Mouse (Mus musculus) midbrain, embryonic 14.5 days (tissue): Measurements from ENCODE around the gene AC124502.3. TPM values are rescaled to one million over a fixed set of nuclear protein-coding genes. Genes with fewer than 3 reads are reported as not detected.

ENCODE experiments used
- ATAC-seq: fragments of 200-750 bp; cut with Nextera tagmentation; 2 replicates; pipeline ENCODE4 v1.8.0; 2017; ENCODE audit warnings: moderate number of reproducible peaks, moderate library complexity; ENCODE audit not compliant: low FRiP score, low TSS enrichment
- DNase-seq: peaks from one replicate; pipeline ENCODE4 v3.0.0-alpha.2; 2015
- H3K27ac ChIP-seq: fragments of 300-500 bp; sonication (generic); replicated peaks from 2 replicates; pipeline ENCODE4 v1.5.1; 2014; ENCODE audit warnings: mild to moderate bottlenecking, low read depth, low read length, moderate library complexity
- H3K27me3 ChIP-seq: fragments of 300-500 bp; sonication (generic); 2 replicates; pipeline ENCODE4 v1.6.1; 2014; ENCODE audit warnings: low read length, control low read depth, mixed read lengths; ENCODE audit not compliant: control insufficient read depth, insufficient read depth
- H3K36me3 ChIP-seq: fragments of 300-500 bp; sonication (generic); 2 replicates; pipeline ENCODE4 v1.6.1; 2014; ENCODE audit warnings: low read length, control low read depth; ENCODE audit not compliant: control insufficient read depth, insufficient read depth
- H3K4me1 ChIP-seq: fragments of 300-500 bp; sonication (generic); 2 replicates; pipeline ENCODE4 v1.6.1; 2014; ENCODE audit warnings: mild to moderate bottlenecking, antibody characterized with exemption, low read length, control low read depth; ENCODE audit not compliant: control insufficient read depth, insufficient read depth
- H3K4me2 ChIP-seq: fragments of 300-500 bp; sonication (generic); 2 replicates; pipeline ENCODE4 v1.6.1; 2014; ENCODE audit warnings: mild to moderate bottlenecking, low read length, moderate library complexity
- H3K4me3 ChIP-seq: fragments of 300-500 bp; sonication (generic); replicated peaks from 2 replicates; pipeline ENCODE4 v1.5.1; 2014; ENCODE audit warnings: low read depth, low read length
- H3K9ac ChIP-seq: fragments of 300-500 bp; sonication (generic); replicated peaks from 2 replicates; pipeline ENCODE4 v1.6.1; 2014; ENCODE audit warnings: mild to moderate bottlenecking, low read length, moderate library complexity
- H3K9me3 ChIP-seq: fragments of 300-500 bp; sonication (generic); 2 replicates; pipeline ENCODE4 v1.6.1; 2016; ENCODE audit warnings: low read length, control low read depth, mixed read lengths; ENCODE audit not compliant: control insufficient read depth
- WGBS: fragments of 180-500 bp; shearing (Covaris S2); extraction: QIAGEN DNeasy Blood & Tissue Kit; methylation state at CpG from one replicate; pipeline ENCODE4 v1.1.7; 2014; 5-methylcytosine and 5-hydroxymethylcytosine counted together
- polyA plus RNA-seq: library from polyadenylated mRNA; unstranded; fragments of >200 nt; fragmentation: Nextera tagmentation; extraction: Ambion mirVana; gene quantifications from 2 replicates; pipeline ENCODE4 v1.2.1, GENCODE M21; 2014

Gene AC124502.3
- polyA plus RNA-seq, 1 experiment from 2014 or later, result 1.6 TPM

- Histone ChIP-seq H3K27me3 (peaks cover 37% of the 10 kb centered on the region), H3K4me1 (0 out of 2 replicates have a peak, but pooled peaks cover 4% of the 10 kb centered on the region), H3K4me2 (no peak overlapping the region), H3K4me3 (no peak overlapping the region), H3K9ac (0 out of 2 replicates have a peak overlapping the region, but pooled peaks have one; percentile 9), H3K9me3 (no peaks in the 10 kb centered on the region), H3K36me3 (peaks cover 35% of the 10 kb centered on the region), H3K27ac (no peak overlapping the region)
- ATAC-seq, result no peak
- no peak for DNase-seq
- WGBS, result 6% methylated on average over 17 of the region's 17 CpGs
Observed at GRCm38 (mm10) chr19:5051031-5051430, 12.3 kb downstream of the AC124502.3 start.

GRCm38 (mm10) chr19:5051515-5051914 lies 12.8 kb downstream of the AC124502.3 start:
- no peak overlapping the region for H3K27ac ChIP-seq
- H3K9ac ChIP-seq, result 0 out of 2 replicates have a peak overlapping the region, but pooled peaks have one; percentile 9
- H3K4me3 ChIP-seq, result no peak overlapping the region
- peaks cover 37% of the 10 kb centered on the region for H3K27me3 ChIP-seq
- 30% methylated on average over 3 of the region's 3 CpGs for WGBS
- H3K36me3 ChIP-seq, result peaks cover 30% of the 10 kb centered on the region
- no peak for ATAC-seq
- 0 out of 2 replicates have a peak, but pooled peaks cover 4% of the 10 kb centered on the region for H3K4me1 ChIP-seq
- H3K4me2 ChIP-seq, result no peak overlapping the region
- DNase-seq, result no peak
- no peaks in the 10 kb centered on the region for H3K9me3 ChIP-seq

GRCm38 (mm10) chr19:5052166-5052822 lies 13.6 kb downstream of the AC124502.3 start:
- Histone ChIP-seq H3K9me3 (no peaks in the 10 kb centered on the region), H3K4me1 (0 out of 2 replicates have a peak, but pooled peaks cover 4% of the 10 kb centered on the region), H3K9ac (no peak overlapping the region), H3K4me2 (no peak overlapping the region), H3K4me3 (no peak overlapping the region), H3K36me3 (peaks cover 22% of the 10 kb centered on the region), H3K27me3 (peaks cover 37% of the 10 kb centered on the region), H3K27ac (no peak overlapping the region)
- no peak for ATAC-seq
- no peak for DNase-seq
- WGBS, result 27% methylated on average over 25 of the region's 25 CpGs

GRCm38 (mm10) chr19:5052853-5053252 lies 14.2 kb downstream of the AC124502.3 start:
- no peaks in the 10 kb centered on the region for H3K9me3 ChIP-seq
- no peak overlapping the region for H3K9ac ChIP-seq
- H3K27me3 ChIP-seq, result peaks cover 37% of the 10 kb centered on the region
- H3K4me3 ChIP-seq, result no peak overlapping the region
- no peak for DNase-seq
- H3K36me3 ChIP-seq, result peaks cover 18% of the 10 kb centered on the region
- WGBS, result 59% methylated on average over 17 of the region's 17 CpGs
- H3K27ac ChIP-seq, result no peak overlapping the region
- no peak overlapping the region for H3K4me2 ChIP-seq
- H3K4me1 ChIP-seq, result 0 out of 2 replicates have a peak, but pooled peaks cover 4% of the 10 kb centered on the region
- ATAC-seq, result no peak

GRCm38 (mm10) chr19:5053909-5054308 lies 15.2 kb downstream of the AC124502.3 start:
- Histone ChIP-seq H3K4me2 (no peak overlapping the region), H3K27ac (no peak overlapping the region), H3K36me3 (peaks cover 8% of the 10 kb centered on the region), H3K27me3 (peaks cover 37% of the 10 kb centered on the region), H3K9ac (no peak overlapping the region), H3K4me3 (no peak overlapping the region), H3K9me3 (no peaks in the 10 kb centered on the region), H3K4me1 (0 out of 2 replicates have a peak, but pooled peaks cover 6% of the 10 kb centered on the region)
- WGBS, result 25% methylated on average over 9 of the region's 9 CpGs
- DNase-seq (peak; percentile 56), ATAC-seq (no peak)

GRCm38 (mm10) chr19:5056251-5056650 lies 17.6 kb downstream of the AC124502.3 start:
- H3K9me3 ChIP-seq, result no peaks in the 10 kb centered on the region
- H3K4me2 ChIP-seq, result no peak overlapping the region
- whole genome bisulfite sequencing, result 7% methylated on average over 6 of the region's 6 CpGs
- H3K9ac ChIP-seq, result no peak overlapping the region
- DNase-seq (peak; percentile 83), ATAC-seq (no peak; the same call in 1 of the 2 replicates)
- H3K4me3 ChIP-seq, result no peak overlapping the region
- 0 out of 2 replicates have a peak, but pooled peaks cover 8% of the 10 kb centered on the region for H3K4me1 ChIP-seq
- H3K36me3 ChIP-seq, result no peaks in the 10 kb centered on the region
- peaks cover 21% of the 10 kb centered on the region for H3K27me3 ChIP-seq
- no peak overlapping the region for H3K27ac ChIP-seq

- ATAC-seq (no peak), DNase-seq (no peak)
- no peaks in the 10 kb centered on the region for H3K9me3 ChIP-seq
- no peak overlapping the region for H3K9ac ChIP-seq
- 27% methylated on average over 16 of the region's 16 CpGs for WGBS
- no peaks in the 10 kb centered on the region for H3K36me3 ChIP-seq
- 0 out of 2 replicates have a peak, but pooled peaks cover 8% of the 10 kb centered on the region for H3K4me1 ChIP-seq
- peaks cover 2% of the 10 kb centered on the region; the same call in 1 of the 2 replicates for H3K27me3 ChIP-seq
- H3K4me2 ChIP-seq, result no peak overlapping the region
- no peak overlapping the region for H3K4me3 ChIP-seq
- H3K27ac ChIP-seq, result no peak overlapping the region
Observed at GRCm38 (mm10) chr19:5057876-5058775, 19.4 kb downstream of the AC124502.3 start.

GRCm38 (mm10) chr19:5058801-5059771 lies 20.4 kb downstream of the AC124502.3 start:
- H3K9me3 ChIP-seq, result no peaks in the 10 kb centered on the region
- no peaks in the 10 kb centered on the region for H3K36me3 ChIP-seq
- no peaks in the 10 kb centered on the region for H3K27me3 ChIP-seq
- no peak overlapping the region for H3K27ac ChIP-seq
- ATAC-seq, result no peak
- 0 out of 2 replicates have a peak, but pooled peaks cover 8% of the 10 kb centered on the region for H3K4me1 ChIP-seq
- DNase-seq, result no peak
- H3K4me2 ChIP-seq, result no peak overlapping the region
- H3K4me3 ChIP-seq, result no peak overlapping the region
- 12% methylated on average over 10 of the region's 10 CpGs for WGBS
- 0 out of 2 replicates have a peak overlapping the region, but pooled peaks have one; percentile 16 for H3K9ac ChIP-seq
